Mouse (Mus musculus) E14TG2a.4 (cell line): ENCODE results near the gene Socs5.

Experiments
- CTCF ChIP-seq: conservative IDR thresholded peaks from 2 replicates; pipeline ENCODE4 v1.5.1; 2014; ENCODE audit warnings: low read length
- NANOG ChIP-seq: IDR thresholded peaks from 2 replicates; pipeline ENCODE4 v1.6.1; 2014; ENCODE audit warnings: borderline replicate concordance, low read length, mixed read lengths
- POU5F1 ChIP-seq: IDR thresholded peaks from 2 replicates; pipeline ENCODE4 v1.6.1; 2014; ENCODE audit warnings: low read length, borderline replicate concordance

DNA sequence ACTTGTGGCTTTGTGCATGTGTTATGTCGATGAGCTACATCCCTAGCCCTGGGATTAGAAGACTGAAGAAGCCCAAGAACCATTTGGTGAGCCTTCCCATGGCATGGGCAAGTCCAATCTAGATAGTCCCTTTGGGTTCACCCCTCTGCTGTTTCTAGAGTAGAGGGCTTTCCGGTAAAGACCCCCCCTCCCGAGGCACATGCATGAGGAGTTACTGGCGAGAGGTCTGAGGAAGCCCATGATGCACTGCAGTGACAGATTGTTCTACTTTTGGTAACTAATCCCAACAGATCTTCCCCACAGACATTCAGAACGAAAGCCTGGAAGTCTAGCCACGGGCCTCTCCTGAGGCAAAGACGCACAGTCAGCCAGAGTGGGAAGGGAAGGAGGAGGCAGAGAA is 18.2 kb upstream of the Socs5 start:
- no peak for TF ChIP-seq CTCF
- TF ChIP-seq POU5F1, result no peak
- TF ChIP-seq NANOG, result no peak
